Mouse (Mus musculus) heart, adult 2 months (tissue): Measurements from ENCODE around the gene Dnah14.

Experiments used
- CTCF ChIP-seq: fragments of 200-600 bp; IDR thresholded peaks from 2 replicates; pipeline ENCODE4 v1.8.1; 2022; ENCODE audit warnings: antibody characterized with exemption, mild to moderate bottlenecking, moderate library complexity
- EP300 ChIP-seq: fragments of 200-500 bp; IDR thresholded peaks from 2 replicates; pipeline ENCODE4 v1.6.1; 2011; ENCODE audit warnings: low read depth, low read length, control low read depth; ENCODE audit not compliant: insufficient read depth
- POLR2A ChIP-seq: fragments of 200-500 bp; IDR thresholded peaks from 2 replicates; pipeline ENCODE4 v1.6.1; 2011; ENCODE audit warnings: mild to moderate bottlenecking, low read depth, low read length, control low read depth; ENCODE audit not compliant: insufficient read depth

DNA sequence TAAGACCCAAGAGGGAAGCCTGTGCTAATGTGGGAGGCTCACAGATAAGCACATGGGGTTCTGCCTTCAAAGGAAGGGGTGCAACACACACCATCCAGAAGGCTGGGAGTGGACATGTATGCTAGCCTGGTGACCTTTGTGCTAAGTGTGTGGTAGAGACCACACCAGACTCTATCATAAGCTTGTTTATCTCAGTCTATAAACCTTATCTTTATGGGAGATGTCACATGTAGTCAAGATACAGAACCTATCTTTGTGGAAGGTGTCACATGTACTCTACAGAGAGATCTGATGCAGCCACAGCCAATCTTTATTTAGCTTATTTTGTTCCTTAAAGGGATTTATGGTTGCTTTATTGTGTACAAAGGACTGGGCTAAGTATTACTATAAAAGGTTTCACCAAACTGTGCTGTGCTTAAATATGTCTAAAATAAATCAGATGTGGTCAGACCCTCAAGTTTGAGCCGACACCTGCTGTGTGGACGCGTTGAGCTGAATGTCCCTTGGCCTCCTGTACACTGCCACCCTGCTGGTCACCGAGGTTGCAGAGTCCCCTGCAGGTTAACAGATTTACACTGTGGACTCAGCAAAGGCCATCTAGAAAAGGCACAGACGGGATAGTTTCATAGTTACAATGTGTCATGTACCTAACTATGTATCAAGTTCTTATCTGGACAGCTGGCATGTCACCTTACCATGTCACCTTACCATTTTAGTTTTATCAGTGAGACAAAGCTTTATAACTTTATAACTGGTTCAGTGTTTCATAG, 118.6 kb downstream of the Dnah14 start:
- no peak for TF ChIP-seq EP300
- no peak for TF ChIP-seq POLR2A
- no peak for TF ChIP-seq CTCF
